Mouse (Mus musculus) retina, postnatal 1 day (tissue): ENCODE results near the gene Trio.

Experiments
- DNase-seq: peaks from one replicate; pipeline ENCODE4 v3.0.0-alpha.2; 2012

The Trio gene

DNA sequence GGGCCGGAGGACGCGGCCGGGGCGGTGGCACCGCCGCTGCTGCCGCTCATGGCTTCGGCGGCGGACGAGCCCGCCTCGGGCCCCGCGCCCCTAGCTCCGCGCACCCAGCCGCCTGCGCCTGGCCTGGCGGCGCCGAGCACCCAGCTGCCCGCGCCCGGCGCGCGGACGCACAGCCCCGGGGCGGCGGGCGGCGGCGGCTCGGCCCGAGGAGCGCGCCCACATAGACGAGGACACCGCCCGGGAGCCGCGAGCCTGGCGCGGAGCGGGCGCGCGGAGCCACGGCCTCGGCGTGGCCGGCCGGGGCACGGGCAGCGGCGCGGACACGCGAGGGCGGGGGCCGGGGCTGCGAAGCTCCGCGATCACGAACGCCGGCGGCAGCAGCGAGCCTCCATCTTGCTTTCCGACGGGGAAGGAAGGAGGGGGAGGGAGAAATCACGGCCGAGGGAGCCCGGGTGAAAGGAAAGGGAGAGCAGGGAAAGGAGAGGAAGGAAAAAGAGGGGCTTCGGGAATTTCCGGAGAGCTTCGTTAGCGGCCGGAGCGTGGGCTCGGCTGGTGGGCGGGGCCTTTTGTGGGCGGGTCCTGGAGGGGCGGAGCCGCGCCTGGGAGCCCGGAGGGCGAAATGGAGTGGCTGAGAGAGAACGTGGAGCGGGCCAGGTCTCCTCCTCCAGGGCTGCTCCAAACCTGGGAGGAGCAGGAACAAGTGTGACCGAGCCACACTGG, at the start of gene Trio:
Trio (minus strand) TSS at position 402 of the 720 bp plus-strand sequence.
- peak; percentile 98 for DNase-seq

DNA sequence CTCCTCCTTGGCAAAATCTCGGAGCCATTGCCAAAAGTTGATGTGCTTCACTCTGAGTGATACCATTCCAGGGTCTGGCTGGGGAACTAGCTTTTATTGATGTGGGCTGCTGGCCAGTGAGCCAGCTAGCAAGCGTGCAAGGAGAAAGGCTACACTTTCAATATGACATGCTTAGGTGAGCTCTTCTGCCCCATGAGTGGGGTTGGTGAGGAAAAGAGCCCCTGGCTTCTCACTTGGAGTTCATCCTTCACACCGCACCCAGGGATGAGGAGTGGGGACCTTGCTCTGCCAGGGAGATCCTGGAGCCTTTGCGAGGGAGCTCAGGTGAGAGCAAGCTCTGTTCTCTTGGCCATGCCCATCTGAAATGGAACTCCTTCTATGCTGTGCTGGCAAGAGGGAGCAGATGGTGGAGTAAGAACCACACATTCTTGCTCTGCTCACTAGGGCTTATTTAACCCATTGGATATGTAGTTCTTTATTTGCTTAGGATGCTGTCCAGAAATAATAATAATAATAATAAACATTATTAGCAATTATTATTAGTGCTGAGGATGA, 48.8 kb upstream of the Trio start:
- DNase-seq = no peak

DNA sequence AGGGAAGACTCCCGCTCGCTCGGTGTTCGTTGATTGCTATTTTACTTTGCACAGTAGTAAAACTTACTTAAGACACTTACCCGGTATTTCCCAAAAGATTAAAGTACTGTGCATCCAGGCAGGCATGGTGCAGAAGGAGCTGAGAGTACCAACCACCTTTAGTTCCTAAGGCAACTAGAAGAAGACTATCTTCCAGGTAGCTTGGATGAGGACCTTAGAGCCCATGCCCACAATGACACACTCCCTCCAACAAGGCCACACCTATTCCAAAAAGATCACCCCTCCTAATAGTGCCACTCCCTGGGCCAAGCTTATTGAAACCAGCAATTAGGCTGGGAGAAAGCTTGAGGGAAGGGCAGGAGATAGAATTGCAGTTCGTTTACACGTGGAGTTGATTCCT, 46.0 kb upstream of the Trio start:
- DNase-seq = no peak

DNA sequence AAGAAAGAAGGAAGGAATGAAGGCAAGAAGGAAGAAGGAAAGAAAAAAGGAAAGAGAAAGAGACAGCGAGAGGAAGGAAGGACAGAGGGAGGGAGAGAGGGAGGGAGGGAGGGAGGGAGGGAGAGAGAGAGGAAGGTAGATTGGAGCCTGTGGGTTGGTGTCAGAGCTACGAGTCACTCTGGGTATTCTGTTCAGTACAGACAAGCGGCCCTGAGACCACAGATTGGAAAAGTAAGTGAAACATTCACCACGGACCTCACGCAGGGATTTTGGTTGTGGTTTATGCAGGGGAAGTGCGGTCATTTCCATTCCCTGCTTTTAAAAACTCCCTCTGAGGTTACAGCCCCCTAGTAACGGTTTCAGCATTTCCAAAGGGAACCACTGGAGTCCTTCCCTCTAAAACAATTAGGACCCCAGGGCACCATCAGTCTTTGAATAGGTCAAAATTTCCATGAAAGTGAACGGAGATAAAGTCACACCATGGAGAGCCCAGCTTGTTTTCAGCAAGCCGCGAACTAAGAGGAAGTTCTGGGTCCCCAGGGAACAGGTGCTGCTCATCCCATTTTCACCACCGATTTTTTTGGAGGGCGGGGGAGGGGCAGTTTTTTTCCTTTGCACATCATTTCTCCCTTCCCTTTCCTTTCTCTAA, 45.2 kb upstream of the Trio start:
- no peak for DNase-seq

DNA sequence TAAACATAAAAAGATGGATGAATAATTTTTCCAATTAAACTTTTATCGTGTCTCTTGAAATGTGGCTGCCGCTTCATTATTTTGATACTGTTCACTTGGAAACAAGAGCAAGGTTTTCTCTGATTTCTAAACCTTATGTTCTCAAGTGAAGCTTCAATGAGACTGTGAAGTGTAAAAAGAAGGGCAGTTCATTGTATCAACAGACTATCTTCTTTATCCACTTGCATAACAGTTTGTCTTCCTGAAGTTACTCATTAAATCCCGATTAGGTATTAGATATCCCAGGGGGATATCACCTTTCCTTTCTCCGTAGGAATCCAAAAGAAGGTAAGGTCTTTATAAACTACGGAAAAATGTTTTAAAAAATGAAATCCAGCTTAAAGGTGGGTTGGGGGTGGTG, 44.6 kb upstream of the Trio start:
- DNase-seq = no peak

DNA sequence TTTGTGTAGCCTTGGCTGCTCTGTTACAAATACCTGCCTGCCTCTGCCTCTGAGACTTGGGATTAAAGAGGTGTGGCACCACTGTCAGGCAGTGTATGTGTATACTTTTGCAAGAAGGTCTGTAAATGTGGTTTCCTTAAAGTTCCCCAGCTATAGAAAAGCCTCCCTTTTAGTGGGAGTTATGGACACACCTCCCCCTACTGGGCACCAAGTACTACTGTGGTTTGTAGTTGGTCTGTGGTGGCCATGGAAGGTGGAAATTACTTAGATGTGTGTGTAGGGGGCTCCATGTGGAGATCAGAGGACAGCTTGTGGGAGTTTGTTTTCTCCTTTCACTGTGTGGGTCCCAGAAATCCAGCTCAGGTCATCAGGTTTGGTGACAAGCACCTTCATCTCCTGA, 41.7 kb upstream of the Trio start:
- DNase-seq = peak; percentile 52

DNA sequence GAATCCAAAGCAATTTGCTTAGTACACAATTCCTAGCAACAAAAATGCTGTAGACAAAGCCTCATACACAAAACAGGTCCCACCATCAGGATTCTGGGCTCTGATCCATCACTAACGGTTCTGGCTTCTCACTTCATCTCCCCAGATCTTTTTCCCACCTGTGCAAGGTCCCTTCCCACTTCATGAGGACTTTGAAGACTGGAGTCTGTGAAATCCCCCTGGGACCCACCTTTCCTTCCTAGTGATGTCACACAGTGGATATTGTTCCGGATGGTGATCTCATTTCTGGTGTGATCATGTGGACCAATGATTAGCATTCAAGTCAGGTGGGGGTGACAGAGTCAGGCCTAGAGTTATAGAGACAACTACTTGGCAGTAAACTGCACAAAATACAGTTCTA, 40.8 kb upstream of the Trio start:
- no peak for DNase-seq

DNA sequence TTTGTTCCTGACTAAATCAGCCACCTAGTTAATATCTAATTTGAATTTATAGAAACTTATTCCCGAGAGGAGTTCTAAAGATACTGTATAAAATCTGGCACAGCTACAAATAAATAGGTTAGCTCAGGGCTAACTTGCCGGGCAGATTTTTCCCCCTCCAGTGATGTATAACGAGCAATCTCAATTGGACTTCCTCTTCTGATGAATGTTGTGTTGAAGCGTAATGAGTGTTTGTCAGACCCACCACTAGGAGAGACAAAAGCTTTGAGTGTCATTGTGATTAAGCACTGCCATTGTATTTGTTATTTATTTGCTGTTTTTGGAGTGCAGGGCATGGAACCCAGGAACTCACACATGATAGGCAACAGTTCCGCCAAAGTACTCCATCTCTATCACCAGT, 39.9 kb upstream of the Trio start:
- peak; percentile 28 for DNase-seq

DNA sequence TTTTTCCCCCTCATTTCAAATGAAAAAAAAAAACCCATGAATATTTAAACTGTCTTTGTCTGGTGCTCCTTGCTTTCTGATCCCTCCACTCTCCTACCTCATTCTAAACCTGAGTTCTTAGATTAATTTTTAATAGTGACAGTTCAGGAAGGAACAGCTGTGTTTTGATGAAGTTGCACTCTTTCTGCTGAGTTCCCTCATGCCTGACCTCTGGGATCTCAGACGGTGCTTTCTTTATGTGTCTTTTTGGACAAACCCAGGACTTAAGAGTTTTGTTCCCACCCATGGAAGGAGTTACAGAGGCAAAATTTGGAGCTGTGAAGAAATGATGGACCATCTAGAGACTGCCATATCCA, 39.1 kb upstream of the Trio start:
- DNase-seq = no peak

DNA sequence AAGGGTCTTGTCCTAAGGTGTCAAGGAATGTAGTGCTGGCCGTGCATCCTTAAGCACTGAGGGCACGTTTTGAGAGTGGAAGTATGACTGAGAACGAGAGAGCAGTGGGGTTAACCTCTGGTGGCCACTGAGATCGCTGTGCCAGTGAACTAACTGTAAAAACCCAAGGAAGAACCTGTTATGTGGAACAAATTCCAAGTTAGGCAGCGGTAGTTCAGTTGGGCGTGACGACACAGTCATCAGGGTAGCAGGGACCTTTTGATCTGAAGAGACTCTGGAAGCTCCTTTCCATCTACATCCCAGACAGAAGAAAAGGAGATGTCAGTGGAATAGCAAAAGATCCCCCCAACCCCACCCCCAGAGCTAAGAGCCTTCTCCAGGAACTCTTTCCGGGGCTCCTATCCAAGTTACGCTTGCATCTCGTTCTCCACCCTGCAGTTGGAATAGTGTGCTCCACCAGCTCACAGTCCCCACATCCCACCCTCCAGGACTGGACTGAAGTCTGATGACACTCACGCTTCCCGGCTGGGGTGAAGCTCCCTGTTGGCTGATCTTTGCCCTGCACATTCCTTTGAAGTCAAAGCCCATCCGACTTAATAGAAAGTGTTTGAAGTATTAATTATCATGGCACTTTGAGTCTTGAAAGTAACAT, 38.6 kb upstream of the Trio start:
- DNase-seq = no peak

DNA sequence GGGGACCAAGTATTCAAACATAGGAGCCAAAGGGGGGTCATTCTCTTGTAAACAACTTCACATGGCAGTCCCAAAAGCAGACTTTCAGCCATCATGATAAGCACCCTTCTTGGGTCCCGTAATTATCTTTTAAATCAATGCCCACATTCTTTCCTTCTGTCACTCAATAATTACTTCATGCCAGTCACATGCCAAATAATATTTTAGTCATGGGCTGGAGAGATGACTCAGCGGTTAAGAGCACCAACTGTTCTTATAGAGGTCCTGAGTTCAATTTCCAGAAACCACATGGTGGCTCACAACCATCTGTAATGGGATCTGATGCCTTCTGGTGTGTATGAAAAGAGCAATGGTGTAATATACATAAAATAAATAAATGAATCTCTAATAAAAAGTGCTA, 37.8 kb upstream of the Trio start:
- DNase-seq = no peak

DNA sequence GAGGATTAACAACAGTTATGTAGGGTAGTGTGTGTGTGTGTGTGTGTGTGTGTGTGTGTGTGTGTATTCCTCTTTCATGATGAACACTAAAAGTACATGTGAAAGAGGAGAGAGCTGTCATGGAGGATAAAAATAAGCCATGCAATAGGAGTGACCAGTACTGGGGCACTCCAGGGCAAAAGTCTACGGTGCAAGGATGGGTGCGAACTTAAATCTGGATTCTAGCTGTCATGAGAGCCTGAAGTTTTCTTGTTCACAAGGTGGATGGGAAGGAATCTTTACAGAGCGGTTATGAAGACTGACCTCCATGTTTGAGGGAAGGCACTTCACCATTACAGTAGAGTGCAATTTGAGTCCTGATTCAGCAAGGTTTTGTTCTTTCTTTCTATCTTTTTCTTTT, 36.4 kb upstream of the Trio start:
- no peak for DNase-seq

DNA sequence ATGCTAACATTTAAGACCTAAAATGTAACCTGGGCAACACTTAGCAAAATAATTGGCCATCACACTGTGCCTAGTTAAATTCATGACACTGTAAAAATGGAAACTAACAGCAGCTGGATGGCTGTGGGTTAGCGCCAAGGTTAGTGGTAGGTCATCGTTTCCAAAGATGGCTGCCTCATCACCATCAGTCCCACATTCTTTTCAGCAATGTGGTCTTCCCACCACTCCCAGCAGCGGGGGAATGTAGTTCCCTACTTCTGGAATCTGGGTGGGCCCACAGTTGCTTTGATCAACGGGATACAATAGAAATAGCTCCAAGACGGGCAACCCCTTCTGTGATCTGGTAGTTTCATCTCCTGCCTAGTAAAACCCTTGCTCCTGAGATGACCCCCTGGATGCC, 35.3 kb upstream of the Trio start:
- DNase-seq = no peak

DNA sequence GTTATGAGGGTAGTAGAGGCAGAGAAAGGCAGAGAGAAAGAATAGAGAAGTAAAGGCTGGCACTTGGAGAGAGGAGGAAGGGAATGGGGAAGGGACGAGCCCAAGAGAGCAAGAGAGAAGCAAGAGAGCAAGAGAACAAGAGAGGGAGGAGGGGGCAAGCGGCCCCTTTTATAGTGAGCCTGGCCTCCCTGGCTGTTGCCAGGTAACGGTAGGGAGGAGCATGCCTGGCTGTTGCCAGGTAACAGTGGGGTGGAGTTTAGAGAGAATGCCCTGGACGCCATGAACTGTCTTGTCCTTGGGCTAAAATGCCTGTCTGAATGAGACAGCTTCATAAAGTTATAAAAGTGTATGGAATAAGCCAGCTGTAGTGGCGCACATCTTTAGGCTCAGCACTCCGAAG, 34.8 kb upstream of the Trio start:
- peak; percentile 55 for DNase-seq

DNA sequence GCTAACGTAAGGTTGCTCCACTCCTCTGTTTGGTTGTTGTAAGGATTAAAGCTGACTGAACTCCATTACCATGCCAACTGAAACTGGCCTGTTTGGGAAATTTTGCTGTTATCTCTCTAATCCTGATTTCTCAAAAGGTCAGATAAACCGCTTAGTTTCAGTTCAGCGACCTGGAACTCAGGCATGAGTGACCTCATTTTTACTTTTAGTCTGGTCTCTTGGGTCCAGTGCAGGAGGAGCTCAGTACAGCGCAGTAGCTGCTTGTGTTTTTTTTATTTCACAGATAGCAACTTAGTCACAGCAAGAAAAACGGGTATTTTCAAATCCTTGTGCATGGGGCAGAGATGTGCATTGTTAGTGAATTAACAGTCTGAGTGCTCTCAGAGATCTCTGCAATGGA, 31.9 kb upstream of the Trio start:
- DNase-seq = peak; percentile 54

DNA sequence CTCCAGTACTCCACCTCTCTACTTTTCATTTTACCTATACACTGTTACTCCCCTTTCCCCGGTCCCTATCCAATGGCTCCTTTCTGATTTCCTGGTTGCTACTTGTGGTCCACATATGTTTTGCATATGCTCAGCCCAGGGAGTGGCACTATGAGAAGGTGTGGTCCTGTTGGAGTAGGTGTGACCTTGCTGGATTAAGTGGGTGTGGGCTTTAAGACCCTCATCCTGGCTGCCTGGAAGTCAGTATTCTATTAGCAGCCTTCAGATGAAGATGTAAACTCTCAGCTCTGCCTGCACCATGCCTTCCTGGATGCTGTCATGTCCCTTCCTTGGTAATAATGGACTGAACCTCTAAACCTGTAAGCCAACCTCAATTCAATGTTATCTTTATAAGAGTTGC, 29.1 kb upstream of the Trio start:
- DNase-seq = no peak

DNA sequence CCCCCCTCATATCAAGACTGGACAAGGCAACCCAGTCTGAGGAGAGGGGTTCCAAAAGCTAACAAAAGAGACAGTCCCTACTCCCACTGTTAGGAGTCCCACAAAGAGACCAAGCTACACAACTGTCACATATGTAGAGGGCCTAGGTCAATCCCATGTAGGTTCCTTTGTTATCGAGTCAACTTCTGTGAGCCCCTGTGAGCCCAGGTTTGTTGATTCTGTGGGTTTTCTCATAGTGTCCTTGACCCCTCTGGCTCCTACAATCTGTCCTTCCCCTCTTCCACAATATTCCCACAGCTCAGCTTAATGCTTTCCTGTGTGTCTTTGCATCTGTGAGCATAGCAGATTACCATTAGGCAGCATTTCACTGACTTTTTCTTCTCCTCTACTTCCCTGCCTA, 28.5 kb upstream of the Trio start:
- DNase-seq = no peak

DNA sequence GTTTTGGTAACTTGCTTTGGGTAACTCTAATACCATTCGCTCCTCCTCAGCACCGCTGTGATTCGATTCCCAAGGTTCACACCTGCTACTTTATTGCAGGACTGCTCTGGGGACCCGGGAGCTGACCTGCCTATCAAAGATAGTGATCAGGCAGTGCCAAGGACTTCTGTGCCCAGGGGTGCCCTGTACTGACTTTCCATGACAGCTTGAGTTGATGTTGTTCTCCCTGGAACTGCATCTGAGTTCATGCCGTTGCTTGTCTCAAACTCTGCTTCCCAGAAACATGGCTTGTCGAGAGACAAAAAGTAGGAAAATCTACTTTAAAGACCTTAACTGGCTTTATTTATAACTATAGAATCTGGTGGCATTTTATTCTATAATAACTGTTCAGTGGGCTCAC, 27.6 kb upstream of the Trio start:
- no peak for DNase-seq

DNA sequence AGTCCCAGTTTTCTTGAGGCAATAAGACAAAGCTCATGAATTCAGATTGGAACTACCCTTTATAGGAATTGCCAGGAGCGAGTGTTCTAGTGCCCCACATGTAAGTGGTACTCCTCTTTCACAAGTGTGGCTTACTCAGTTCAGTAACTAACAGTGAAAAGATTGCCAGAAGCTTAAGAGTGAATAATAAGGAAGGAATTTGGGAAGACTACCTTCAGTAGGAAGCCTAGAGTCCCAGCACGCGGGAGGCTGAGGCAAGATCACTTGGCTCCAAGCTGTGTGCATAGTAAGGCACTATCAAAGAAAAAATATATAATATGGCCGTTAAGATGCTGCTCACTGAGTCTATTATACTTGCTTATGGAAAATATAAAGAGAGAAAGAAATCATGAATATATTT, 26.2 kb upstream of the Trio start:
- DNase-seq = no peak

DNA sequence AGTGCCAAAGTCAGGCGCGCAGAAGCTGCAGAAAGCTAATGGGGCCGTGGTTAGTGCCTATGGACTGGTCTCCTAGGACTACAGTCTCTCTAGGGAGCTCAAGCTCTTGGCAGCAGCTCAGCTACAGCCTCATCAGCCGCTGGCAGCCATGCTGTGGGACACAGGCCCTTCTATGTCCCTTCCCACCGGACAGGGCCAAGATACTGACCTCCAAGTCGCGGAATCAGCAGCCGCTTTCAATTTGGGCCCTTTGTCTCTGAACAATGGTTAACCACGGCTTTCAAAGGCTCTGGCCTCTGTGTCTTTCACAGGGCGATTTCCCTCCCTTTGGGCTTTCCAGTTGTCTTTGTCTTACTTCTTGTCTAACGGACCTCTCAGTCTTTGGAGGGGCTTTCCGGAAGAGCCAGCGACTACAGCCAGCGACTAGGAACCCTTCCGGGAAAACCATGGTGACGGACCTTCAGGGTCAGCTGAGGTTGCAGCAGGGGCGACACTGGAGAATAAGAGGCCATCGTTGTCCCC, 25.5 kb upstream of the Trio start:
- DNase-seq = peak; percentile 84

DNA sequence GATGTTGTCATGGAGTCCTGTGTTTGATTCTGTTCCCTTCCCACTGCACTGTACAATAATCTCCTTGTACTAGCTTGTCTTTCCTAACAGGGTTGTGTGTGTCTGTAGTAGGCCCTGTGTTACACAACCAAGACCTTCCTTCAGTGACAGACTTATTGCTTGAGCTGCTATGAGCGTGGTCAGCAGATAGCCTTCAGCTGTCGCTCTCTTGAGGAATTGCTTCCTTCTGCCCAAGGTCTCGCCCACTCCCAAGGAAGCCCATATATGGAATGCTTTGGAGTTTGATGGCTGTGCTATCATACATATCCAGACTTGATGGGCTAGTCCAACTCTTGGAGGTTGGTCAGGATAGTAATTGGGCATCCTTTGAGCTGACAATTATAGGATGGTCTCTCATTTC, 22.1 kb upstream of the Trio start:
- DNase-seq = no peak

DNA sequence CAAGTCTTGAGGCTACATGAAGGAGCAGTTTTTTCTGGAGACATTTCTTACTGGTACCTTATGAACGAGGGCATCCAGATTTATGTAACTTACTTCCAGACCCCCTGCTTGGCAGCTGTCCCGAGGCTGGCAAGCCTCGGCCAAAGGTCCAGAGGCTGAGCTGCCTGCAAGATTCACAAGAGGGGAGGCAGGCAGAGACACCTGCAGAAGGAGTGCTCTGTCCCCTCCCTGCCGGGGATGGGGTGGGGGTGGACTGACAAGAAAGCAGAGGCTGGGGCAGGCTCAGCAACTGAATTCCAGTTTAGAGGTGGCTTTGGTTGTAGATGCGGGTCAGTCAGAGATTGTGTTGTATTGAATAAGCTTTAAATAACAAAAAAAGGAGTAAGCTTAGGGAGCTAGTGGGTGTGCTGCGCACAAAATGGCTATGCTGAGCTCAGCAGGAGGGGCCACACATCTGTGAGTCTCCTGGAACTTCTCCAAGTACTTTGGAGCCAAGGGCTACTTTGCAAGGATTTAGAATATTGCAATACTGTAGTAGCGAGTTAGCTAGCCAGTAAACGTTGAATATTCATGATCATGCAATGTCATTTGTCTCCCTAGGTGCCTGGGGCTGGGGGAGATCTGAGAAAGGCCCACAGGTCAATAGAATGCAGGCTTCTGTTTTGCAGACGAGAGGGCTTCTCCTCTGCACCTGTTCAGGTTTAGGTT, 15.7 kb upstream of the Trio start:
- no peak for DNase-seq

DNA sequence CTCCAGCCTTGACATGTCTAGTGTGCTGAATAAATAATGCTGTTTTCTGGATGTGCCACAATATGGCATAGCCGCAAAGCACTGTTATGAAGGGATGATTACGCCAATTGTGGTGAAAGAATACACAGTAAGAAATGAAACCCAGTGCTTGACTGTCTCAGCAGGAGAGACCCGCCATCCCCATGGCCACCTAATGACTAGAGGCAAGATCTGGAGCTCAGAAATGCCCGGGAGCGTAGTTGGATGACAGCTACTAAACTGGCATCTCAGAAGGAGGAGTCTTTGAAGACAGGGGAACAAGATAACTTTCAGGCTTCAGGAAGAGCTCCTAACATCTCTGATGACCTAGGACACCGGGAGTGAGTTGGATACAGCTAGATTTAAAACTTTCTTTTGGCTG, 12.0 kb upstream of the Trio start:
- DNase-seq = no peak
